Mouse (Mus musculus) testis, adult 2 months (tissue): ENCODE results near the gene Mgrn1.

Experiments used
- CTCF ChIP-seq: fragments of 200-500 bp; IDR thresholded peaks from 2 replicates; pipeline ENCODE4 v1.5.1; 2012; ENCODE audit warnings: low read depth, mild to moderate bottlenecking, inconsistent platforms, low read length, moderate library complexity; ENCODE audit not compliant: control insufficient read depth, insufficient read depth, insufficient replicate concordance
- POLR2A ChIP-seq: fragments of 200-500 bp; IDR thresholded peaks from 2 replicates; pipeline ENCODE4 v1.6.1; 2012; ENCODE audit warnings: low read depth, mild to moderate bottlenecking, inconsistent platforms, low read length, moderate library complexity; ENCODE audit not compliant: control insufficient read depth

GRCm38 (mm10) chr16:4877701-4878100, 8.3 kb upstream of the Mgrn1 start:
- TF ChIP-seq CTCF (no peak), POLR2A (no peak)
